ENCODE assay signal across 23 mouse cellular contexts in genomic region chr3:82129258-82129657, GRCm38 (mm10).
"Had no signal": no experiment of that assay in that cellular context is flagged by ENCODE, and none has a peak within 500 bp of the region (broad histone marks: within the 10 kb centered on the region; RNA-seq: fewer than 3 reads in every experiment).

No protein-coding gene starts in this region.

- H3K27ac ChIP-seq: heart, embryonic 15.5 days; hindbrain, embryonic 13.5 days; hindbrain, embryonic 15.5 days; hindbrain, postnatal 0 days; kidney, embryonic 15.5 days; limb, embryonic 13.5 days; limb, embryonic 15.5 days; liver, embryonic 13.5 days had no signal

- H3K9ac ChIP-seq: forebrain, postnatal 0 days; heart, embryonic 12.5 days; heart, embryonic 15.5 days; hindbrain, embryonic 13.5 days; hindbrain, embryonic 15.5 days; kidney, embryonic 15.5 days; limb, embryonic 13.5 days; limb, embryonic 15.5 days; liver, embryonic 13.5 days had no signal

- H3K4me2 ChIP-seq: heart, embryonic 12.5 days; heart, embryonic 15.5 days; hindbrain, embryonic 13.5 days; hindbrain, embryonic 15.5 days; kidney, embryonic 15.5 days; limb, embryonic 13.5 days; limb, embryonic 15.5 days; liver, embryonic 13.5 days had no signal

- DNase-seq: forebrain, postnatal 0 days; gastrocnemius, postnatal 14 days; gastrocnemius, postnatal 36 days; heart, adult 11 months; heart, postnatal 14 days; heart, postnatal 36 days; kidney, adult 11 months; kidney, adult 2 months; kidney, adult 9 months; kidney, postnatal 25 days; layer of hippocampus, adult 9-11 months; layer of hippocampus, postnatal 36 days; left cerebral cortex, postnatal 4 days; liver, embryonic 13.5 days had no signal

- H3K4me1 ChIP-seq: hindbrain, embryonic 13.5 days; hindbrain, embryonic 15.5 days; limb, embryonic 13.5 days; limb, embryonic 15.5 days; liver, embryonic 13.5 days had no signal

- ATAC-seq: forebrain, postnatal 0 days; hindbrain, postnatal 0 days; intestine, embryonic 16.5 days had no signal

- H3K36me3 ChIP-seq: heart, embryonic 12.5 days; heart, embryonic 15.5 days; hindbrain, embryonic 13.5 days; hindbrain, embryonic 15.5 days; kidney, embryonic 15.5 days; limb, embryonic 13.5 days; limb, embryonic 15.5 days; liver, embryonic 13.5 days had no signal

- H3K27me3 ChIP-seq: heart, embryonic 12.5 days; heart, embryonic 15.5 days; hindbrain, embryonic 13.5 days; hindbrain, embryonic 15.5 days; kidney, embryonic 15.5 days; limb, embryonic 13.5 days; limb, embryonic 15.5 days; liver, embryonic 13.5 days had no signal

- H3K9me3 ChIP-seq: heart, embryonic 12.5 days; heart, embryonic 15.5 days; hindbrain, embryonic 13.5 days; hindbrain, embryonic 15.5 days; kidney, embryonic 15.5 days; limb, embryonic 13.5 days; limb, embryonic 15.5 days; liver, embryonic 13.5 days had no signal

- H3K4me3 ChIP-seq: heart, embryonic 12.5 days; heart, embryonic 15.5 days; hindbrain, embryonic 13.5 days; hindbrain, embryonic 15.5 days; kidney, embryonic 15.5 days; limb, embryonic 13.5 days; limb, embryonic 15.5 days; liver, embryonic 13.5 days had no signal
